Mouse (Mus musculus) heart, adult 2 months (tissue): ENCODE measurements around the gene Ciz1. TPM values are rescaled to one million over a fixed set of nuclear protein-coding genes. Genes with fewer than 3 reads are reported as not detected.

Source experiments
- DNase-seq, 2 experiments: peaks; one replicate each; pipeline ENCODE4 v3.0.0; 2021
- H3K27ac ChIP-seq: fragments of 200-600 bp; 2 replicates; pipeline ENCODE4 v1.8.1; 2022
- H3K27me3 ChIP-seq: fragments of 200-500 bp; 2 replicates; pipeline ENCODE4 v1.6.1; 2012; ENCODE audit warnings: mild to moderate bottlenecking, low read length, inconsistent platforms, mixed read lengths; ENCODE audit not compliant: control insufficient read depth, insufficient read depth
- H3K36me3 ChIP-seq: fragments of 200-500 bp; 2 replicates; pipeline ENCODE4 v1.6.1; 2012; ENCODE audit warnings: low read length, inconsistent platforms; ENCODE audit not compliant: control insufficient read depth, insufficient read depth
- H3K4me1 ChIP-seq: fragments of 200-500 bp; 2 replicates; pipeline ENCODE4 v1.6.1; 2011; ENCODE audit warnings: low read length; ENCODE audit not compliant: control insufficient read depth, insufficient read depth
- H3K4me3 ChIP-seq: fragments of 200-600 bp; 2 replicates; pipeline ENCODE4 v1.8.1; 2022
- H3K79me2 ChIP-seq: fragments of 200-500 bp; replicated peaks from 2 replicates; pipeline ENCODE4 v1.6.1; 2012; ENCODE audit warnings: mild to moderate bottlenecking, inconsistent platforms, low read length, moderate library complexity, mixed read lengths; ENCODE audit not compliant: control insufficient read depth, insufficient read depth
- H3K9ac ChIP-seq: fragments of 200-500 bp; 2 replicates; pipeline ENCODE4 v1.6.1; 2012; ENCODE audit warnings: low read depth, mild to moderate bottlenecking, control low read depth, inconsistent platforms, low read length, mixed read lengths
- CTCF ChIP-seq: fragments of 200-600 bp; IDR thresholded peaks from 2 replicates; pipeline ENCODE4 v1.8.1; 2022; ENCODE audit warnings: antibody characterized with exemption, mild to moderate bottlenecking, moderate library complexity
- EP300 ChIP-seq: fragments of 200-500 bp; IDR thresholded peaks from 2 replicates; pipeline ENCODE4 v1.6.1; 2011; ENCODE audit warnings: low read depth, low read length, control low read depth; ENCODE audit not compliant: insufficient read depth
- POLR2A ChIP-seq: fragments of 200-500 bp; IDR thresholded peaks from 2 replicates; pipeline ENCODE4 v1.6.1; 2011; ENCODE audit warnings: mild to moderate bottlenecking, low read depth, low read length, control low read depth; ENCODE audit not compliant: insufficient read depth
- WGBS: fragments of 180-500 bp; shearing (Covaris S2); methylation state at CpG from one replicate; pipeline ENCODE4 v1.1.7; 2018; 5-methylcytosine and 5-hydroxymethylcytosine counted together
- intact Hi-C: fragments of 180-260 bp; cut with DNase I; formaldehyde crosslinking; loops from one replicate; pipeline ENCODE4 v1.15.1; 2025
- polyA plus RNA-seq: library from polyadenylated mRNA; depleted of rRNA; stranded (reverse); fragments of >200 nt; gene quantifications from 2 replicates; pipeline ENCODE4 v1.2.3, GENCODE M21; 2012
- total RNA-seq, 2 experiments: library from RNA; stranded (reverse); gene quantifications; 2 replicates each; pipeline ENCODE4 v1.2.3; 2021

Gene Ciz1
- total and polyA plus RNA-seq, 3 experiments = 26.7 to 128 (median 29.5) TPM

GRCm38 (mm10) chr2:32344056-32344455, 8.1 kb upstream of the Ciz1 start:
- DNase-seq = no peak

GRCm38 (mm10) chr2:32344598-32345321, 7.4 kb upstream of the Ciz1 start:
- H3K27me3 ChIP-seq = no peaks in the 10 kb centered on the region
- no peak for TF ChIP-seq POLR2A
- TF ChIP-seq CTCF = no peak
- no peak for TF ChIP-seq EP300
- no peaks in the 10 kb centered on the region for H3K79me2 ChIP-seq
- H3K27ac ChIP-seq = no peak overlapping the region
- intact Hi-C loops = no loop called here
- no peaks in the 10 kb centered on the region for H3K36me3 ChIP-seq
- 78% methylated on average over 14 of the region's 14 CpGs for WGBS
- no peak for DNase-seq
- no peak overlapping the region for H3K9ac ChIP-seq
- no peak overlapping the region for H3K4me3 ChIP-seq
- no peaks in the 10 kb centered on the region for H3K4me1 ChIP-seq

More at GRCm38 (mm10) chr2:32344056-32344455, 8.1 kb upstream of the Ciz1 start:
- no peaks in the 10 kb centered on the region for H3K4me1 ChIP-seq
- H3K4me3 ChIP-seq = no peak overlapping the region
- H3K79me2 ChIP-seq = no peaks in the 10 kb centered on the region
- intact Hi-C loops = no loop called here
- no peaks in the 10 kb centered on the region for H3K27me3 ChIP-seq
- WGBS = 77% methylated on average over 10 of the region's 10 CpGs
- TF ChIP-seq POLR2A (no peak), EP300 (no peak), CTCF (no peak)
- no peak overlapping the region for H3K9ac ChIP-seq
- H3K27ac ChIP-seq = no peak overlapping the region
- no peaks in the 10 kb centered on the region for H3K36me3 ChIP-seq

- WGBS = 79% methylated on average over 6 of the region's 6 CpGs
These were observed 5.1 kb upstream of the Ciz1 start for GRCm38 (mm10) chr2:32347019-32347418.

GRCm38 (mm10) chr2:32348311-32348710, 3.8 kb upstream of the Ciz1 start:
- no peaks in the 10 kb centered on the region for H3K36me3 ChIP-seq
- no peaks in the 10 kb centered on the region; the same call in 1 of the 2 replicates for H3K4me1 ChIP-seq
- H3K79me2 ChIP-seq = no peaks in the 10 kb centered on the region
- intact Hi-C loops = no loop called here
- peaks cover 7% of the 10 kb centered on the region for H3K27me3 ChIP-seq
- DNase-seq = no peak
- H3K4me3 ChIP-seq = no peak overlapping the region
- WGBS = 85% methylated on average over 11 of the region's 11 CpGs
- no peak overlapping the region for H3K9ac ChIP-seq
- no peak for TF ChIP-seq CTCF
- TF ChIP-seq POLR2A = no peak
- TF ChIP-seq EP300 = no peak
- H3K27ac ChIP-seq = no peak overlapping the region

More at GRCm38 (mm10) chr2:32347019-32347418, 5.1 kb upstream of the Ciz1 start:
- Histone ChIP-seq H3K4me3 (no peak overlapping the region), H3K27ac (no peak overlapping the region), H3K79me2 (no peaks in the 10 kb centered on the region), H3K9ac (no peak overlapping the region), H3K36me3 (no peaks in the 10 kb centered on the region), H3K4me1 (no peaks in the 10 kb centered on the region), H3K27me3 (peaks cover under 1% of the 10 kb centered on the region)
- intact Hi-C loops = no loop called here
- DNase-seq = no peak
- TF ChIP-seq POLR2A (no peak), EP300 (no peak), CTCF (no peak)

- intact Hi-C loops = no loop called here
- H3K9ac ChIP-seq = no peak overlapping the region
- 50% methylated on average over 8 of the region's 8 CpGs for WGBS
- TF ChIP-seq EP300 (no peak), CTCF (no peak), POLR2A (no peak)
- H3K4me1 ChIP-seq = no peaks in the 10 kb centered on the region; the same call in 1 of the 2 replicates
- H3K79me2 ChIP-seq = no peaks in the 10 kb centered on the region
- H3K4me3 ChIP-seq = no peak overlapping the region
- DNase-seq = no peak
- H3K27ac ChIP-seq = no peak overlapping the region
- H3K27me3 ChIP-seq = peaks cover 7% of the 10 kb centered on the region
- H3K36me3 ChIP-seq = no peaks in the 10 kb centered on the region
These were observed 2.4 kb upstream of the Ciz1 start for GRCm38 (mm10) chr2:32349625-32350255.

- Histone ChIP-seq H3K9ac (no peak overlapping the region), H3K27ac (no peak overlapping the region; the same call in 1 of the 2 replicates), H3K79me2 (no peaks in the 10 kb centered on the region), H3K27me3 (peaks cover 7% of the 10 kb centered on the region), H3K36me3 (no peaks in the 10 kb centered on the region), H3K4me1 (no peaks in the 10 kb centered on the region; the same call in 1 of the 2 replicates), H3K4me3 (no peak overlapping the region)
- intact Hi-C loops = no loop called here
- no peak for TF ChIP-seq POLR2A
- TF ChIP-seq CTCF = no peak
- TF ChIP-seq EP300 = no peak
- 38% methylated on average over 13 of the region's 13 CpGs for WGBS
- DNase-seq = peak in 1 of 2 experiments; percentile 35
These were observed 1.6 kb upstream of the Ciz1 start for GRCm38 (mm10) chr2:32350471-32351051.
